Mouse (Mus musculus): ENCODE measurements around the gene Kpna4. TPM values are rescaled to one million over a fixed set of nuclear protein-coding genes. Genes with fewer than 3 reads are reported as not detected.

Kpna4 gene
- total RNA-seq (2021) = 10 to 100 TPM; 64.1 to 71.1 TPM
- long read RNA-seq, experiment 1, full-length matches to known transcripts = 23 of 33 reads
- long read RNA-seq, experiment 1, partial matches to known transcripts = 5 of 33 reads
- long read RNA-seq, experiment 1, other reads (novel, unspliced or antisense) = 5 of 33 reads
- long read RNA-seq, experiment 2, full-length matches to known transcripts = 10 of 12 reads
- long read RNA-seq, experiment 2, partial matches to known transcripts = 0 of 12 reads
- long read RNA-seq, experiment 2, other reads (novel, unspliced or antisense) = 2 of 12 reads

DNA sequence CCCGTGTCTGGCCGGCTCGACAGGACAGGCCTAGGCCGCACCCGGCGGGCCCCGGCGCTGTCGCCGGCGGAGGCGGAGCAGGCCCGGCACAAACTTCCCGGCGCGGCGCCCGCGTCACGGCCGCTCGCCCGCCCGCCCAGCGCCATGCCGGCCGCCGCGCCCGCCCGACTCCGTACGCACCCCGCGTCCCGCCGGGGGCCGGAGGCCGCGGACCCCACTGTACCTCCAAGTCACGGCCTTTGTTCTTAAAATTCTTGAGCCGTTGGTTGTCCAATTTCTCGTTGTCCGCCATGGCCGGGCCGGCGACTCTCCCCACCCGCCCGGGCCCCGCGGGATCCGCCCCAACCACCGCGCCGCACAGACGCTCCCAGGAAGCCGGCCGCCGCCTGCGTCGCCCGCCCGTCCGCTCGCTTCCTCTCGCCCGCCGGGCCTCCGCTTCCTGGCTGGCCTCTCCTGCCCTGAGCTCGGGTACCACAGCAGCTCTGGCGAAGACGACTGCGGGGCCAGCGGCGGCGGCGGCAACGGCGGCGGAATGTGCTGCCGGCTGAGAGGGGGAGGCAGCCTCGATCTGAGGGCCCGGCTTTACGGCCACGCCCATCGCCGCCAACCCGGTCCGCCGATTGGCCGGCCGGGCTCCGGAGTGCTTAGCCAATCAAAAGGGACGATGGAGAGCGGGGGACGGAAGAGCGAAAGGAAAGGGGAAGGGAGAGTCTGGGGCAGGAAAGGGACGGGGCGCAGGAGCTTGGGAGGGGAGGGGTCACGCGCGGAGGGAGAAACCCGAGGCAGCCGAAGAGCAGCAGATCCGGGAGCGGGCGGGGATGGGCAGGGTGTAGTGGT lies at the start of gene Kpna4:
Gene Kpna4 (minus strand): TSS at position 605 of the 837 bp plus-strand sequence.
- peak; percentile 96 for DNase-seq

DNA sequence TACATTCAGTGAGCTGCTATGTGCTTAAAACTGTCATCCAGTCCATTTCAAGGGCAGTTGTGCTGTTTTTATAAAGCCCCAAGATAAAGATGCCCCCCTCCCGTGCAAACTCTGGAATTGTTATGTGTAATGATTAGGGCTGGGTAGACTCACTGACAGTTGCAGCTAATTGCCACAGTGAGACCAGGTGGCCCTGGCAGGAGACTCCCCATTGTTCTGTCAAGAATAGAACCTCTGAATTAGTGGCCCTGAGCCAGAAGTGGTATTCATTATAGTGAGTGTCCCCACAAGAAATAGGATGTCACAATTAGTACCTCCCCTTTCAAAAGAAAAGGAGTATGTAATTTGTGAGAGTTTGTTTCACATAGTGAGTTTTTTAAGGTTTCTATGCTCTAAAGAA lies 48.3 kb upstream of the Kpna4 start:
- no peak for DNase-seq

DNA sequence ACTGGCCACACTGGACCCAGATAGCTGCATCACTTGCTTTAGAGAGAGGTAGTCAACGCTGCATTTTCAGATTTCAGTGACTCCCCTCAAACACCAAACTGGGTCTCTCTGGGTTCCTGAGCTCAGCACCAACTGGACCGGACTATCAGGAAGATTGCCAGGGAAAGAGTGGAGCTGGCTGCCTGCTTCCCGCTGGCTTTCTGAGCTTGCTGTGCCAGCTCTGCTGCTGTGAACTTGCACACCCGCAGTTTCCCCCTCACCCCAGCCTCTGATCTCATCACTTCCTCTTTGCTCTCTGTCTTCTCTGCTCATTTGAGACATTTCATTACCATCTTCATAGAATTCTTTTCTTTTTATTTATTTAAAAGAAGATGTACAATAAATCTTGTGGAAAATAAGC lies 44.2 kb upstream of the Kpna4 start:
- no peak for DNase-seq

DNA sequence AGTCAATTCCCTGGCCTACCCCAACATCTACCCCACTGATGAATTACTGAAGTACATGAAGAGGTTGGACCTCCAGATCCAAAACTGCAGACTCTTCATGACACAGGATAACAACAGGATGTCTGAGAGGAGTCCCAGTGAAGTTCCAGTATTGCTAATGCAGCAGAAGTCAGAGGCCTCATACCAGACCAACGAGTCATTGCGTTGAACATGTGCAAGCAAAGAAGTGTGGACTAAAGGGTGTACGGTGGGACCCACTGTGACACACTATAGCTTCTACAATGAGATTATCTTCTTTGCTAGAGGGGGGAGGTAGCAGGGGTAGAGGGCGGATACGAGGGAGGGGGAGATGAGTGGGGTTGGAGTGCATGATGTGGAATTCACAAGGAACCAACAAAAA lies 42.9 kb upstream of the Kpna4 start:
- DNase-seq = no peak

DNA sequence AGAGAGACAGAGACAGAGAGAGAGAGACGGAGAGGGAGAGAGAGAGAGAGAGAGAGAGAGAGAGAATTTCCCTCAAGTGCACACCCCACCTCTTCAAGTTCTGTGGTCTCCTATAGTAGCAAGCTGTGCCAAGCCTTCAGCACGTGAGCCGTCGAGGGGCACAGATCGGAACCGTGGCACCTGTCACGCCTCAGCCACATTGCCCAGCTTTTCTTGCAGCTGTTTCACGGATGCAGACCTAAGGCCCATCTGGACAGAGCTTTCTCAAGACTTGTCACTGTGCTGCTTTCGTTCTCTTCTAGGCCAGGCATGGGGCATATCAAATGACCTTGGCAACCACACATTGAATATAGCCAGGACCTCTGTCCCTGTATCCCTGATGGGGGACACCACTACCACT lies 41.8 kb upstream of the Kpna4 start:
- DNase-seq = no peak

DNA sequence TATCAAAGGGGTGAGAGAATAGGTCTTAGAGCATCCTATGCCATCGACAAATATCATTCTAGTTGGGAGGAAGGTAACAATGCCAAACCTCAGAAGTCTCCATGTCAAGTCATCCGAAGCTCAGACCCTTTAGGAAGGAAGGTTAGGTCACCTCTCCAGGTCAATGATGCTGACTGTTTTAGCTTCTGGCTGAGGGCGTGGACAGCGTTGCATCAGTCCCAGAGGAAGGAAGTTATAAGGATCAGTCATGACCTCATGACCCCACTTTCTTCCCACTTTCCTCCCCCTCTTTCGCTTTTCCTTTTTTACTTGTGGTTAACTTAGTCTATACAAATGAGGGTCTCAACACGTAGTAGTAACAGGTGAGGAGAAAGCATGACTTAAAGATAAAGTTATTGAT lies 36.1 kb upstream of the Kpna4 start:
- DNase-seq = no peak

DNA sequence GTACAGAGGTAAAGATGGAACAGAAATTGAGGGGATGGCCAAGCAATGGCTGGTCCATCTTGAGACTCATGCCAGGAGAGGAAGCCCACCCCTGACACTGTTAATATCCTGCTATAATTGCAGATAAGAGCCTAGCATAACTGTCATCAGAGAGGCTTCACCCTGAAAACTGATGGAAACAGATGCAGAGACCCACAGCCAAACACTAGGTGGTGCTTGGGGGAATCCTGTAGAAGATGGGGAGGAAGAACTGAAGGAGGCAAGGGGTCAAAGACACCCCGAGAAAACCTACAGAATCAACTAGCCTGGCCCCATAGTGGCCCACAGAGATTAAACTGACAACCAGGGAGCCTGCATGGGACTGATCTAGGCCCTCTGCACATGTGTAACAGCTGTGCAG lies 33.5 kb upstream of the Kpna4 start:
- no peak for DNase-seq

DNA sequence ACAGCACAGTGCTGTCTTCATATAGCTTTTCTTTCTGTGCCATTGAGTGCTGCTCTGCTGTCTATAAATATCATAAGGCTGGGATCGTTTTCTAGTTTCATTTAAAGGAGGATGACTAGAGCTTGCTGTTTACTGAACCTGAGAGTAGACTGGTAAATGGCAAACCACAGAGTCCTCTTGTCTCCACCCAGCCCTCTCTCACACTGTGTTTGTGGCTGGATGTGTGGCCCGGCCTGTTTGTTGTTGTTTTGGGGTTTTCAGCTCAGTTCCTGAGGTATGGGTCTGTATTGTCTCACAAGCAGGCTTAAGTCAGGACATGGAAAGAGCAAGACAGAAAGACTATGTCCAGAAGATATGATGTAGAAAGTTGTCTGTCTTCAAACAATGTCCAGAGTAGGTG lies 32.6 kb upstream of the Kpna4 start:
- DNase-seq = no peak

DNA sequence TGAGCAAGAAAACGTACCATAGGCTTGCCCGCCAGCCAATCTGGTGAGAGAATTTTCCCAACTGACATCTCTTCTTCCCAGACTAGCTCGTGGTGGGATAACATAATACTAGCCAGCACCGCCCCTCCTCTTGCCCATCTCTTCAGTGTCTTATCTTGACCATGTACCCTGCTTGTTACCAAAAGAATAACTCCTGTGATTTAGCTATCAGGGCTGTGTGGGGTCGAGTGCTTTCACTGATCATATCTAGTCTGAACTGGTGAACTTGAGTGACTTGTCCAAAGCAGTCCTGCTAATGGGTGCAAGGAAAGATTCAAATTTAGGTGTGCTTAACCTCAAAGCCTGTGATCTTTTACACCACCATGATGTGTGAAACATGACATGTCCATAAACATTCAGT lies 31.0 kb upstream of the Kpna4 start:
- DNase-seq = no peak

DNA sequence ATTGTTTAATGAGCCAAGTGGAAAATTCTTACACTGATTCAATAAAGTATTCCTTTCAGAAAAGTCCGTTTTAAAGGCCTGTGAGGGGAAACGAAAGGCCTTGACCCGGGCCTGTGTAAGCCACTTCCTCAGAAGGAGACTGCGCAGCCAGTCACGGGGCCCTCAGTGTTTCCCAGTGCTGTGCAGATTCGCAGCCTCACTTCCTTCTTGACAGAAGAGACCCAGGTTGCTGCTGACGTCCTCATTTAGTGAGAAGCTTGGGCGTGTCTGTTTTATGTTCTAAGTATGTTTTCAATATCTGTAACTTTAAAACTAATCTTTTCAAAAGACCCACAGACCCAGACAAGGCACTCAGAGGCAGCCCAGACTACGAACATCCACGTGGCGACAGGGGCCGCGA lies 29.6 kb upstream of the Kpna4 start:
- peak; percentile 23 to 52 for DNase-seq

DNA sequence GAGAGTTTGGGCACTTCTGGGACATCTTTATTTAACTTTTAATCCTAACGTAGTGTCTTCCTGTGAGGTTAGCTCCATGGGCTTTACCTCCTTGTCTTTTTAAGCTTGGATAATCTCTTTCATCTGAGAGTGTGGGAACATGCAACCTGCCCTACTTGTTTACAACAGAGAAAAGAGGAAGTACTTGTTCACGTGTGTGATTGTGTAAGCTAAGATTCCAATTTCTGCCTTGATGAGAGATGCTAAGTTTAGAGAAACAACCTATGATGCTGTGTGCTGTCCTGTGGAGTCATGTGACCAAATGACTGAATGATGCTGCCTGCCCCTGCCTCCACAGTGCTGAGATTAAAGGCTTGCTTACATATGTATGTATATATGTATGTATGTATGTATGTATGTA lies 27.8 kb upstream of the Kpna4 start:
- DNase-seq = no peak

DNA sequence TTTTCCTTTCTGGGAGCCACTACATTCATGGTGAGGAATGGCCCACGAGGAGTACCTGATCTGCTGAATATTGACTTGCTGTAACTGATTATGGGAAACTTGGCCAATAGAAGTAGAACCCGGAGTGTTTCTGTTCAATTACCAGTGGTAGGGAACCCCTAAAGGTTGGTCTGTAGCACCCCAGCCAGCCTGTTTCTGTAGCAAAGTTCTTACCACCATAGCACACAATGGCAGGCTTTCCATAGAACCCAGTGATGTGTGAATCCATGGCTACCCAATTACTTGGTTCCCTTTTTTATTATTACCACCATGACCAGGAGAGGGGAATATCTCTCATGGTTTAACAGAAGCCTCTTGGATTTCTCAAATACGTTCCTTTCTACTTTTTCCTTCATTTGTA lies 24.0 kb upstream of the Kpna4 start:
- DNase-seq = no peak

DNA sequence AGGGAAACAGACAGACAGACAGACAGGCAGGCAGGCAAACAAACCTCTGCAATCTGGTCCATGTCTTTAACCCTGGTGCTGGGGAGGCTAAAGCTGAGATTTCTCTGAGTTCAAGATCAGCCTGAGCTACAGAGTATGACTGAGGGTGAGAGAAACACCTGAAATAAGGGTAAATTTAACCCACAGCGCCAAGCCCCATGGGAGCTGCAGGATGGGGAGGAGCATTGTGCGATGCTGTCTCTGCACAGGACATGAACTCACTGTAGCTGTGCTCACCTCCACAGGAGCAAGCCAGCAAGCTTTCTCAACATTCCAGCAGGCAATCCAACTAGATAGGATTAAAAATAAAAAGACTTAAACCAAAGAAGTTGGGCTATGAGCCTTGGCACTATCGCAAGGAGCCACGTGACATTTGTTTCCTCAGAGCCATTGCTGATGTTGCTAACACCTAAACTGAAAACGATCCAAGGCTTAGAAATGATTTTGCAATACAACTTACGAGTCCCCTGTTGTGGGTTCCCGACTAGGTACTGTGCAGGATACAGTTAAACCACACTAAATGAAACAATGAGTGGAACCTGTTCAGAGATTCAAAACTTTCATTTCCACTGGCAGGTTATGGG lies 15.6 kb upstream of the Kpna4 start:
- peak in 1 of 2 experiments; percentile 16 for DNase-seq

DNA sequence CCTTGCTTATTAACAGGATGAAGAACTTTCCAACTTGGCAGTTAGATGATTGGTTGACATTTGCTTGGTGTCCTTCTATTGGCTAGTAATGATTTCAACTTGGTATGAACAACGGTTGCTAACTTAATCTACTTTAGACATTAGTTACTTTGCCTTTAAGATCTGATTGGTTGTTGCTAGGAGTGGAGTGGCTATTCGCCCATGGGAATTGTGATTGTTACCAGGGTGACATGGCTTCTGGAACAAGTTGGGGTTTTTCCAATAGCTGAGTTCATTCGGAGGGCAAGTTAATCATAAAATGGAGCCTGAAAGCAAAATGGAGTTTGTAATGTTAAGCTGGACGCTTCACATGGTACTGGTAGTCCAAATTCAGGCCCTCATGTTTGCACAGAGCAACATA lies 13.9 kb upstream of the Kpna4 start:
- no peak for DNase-seq

DNA sequence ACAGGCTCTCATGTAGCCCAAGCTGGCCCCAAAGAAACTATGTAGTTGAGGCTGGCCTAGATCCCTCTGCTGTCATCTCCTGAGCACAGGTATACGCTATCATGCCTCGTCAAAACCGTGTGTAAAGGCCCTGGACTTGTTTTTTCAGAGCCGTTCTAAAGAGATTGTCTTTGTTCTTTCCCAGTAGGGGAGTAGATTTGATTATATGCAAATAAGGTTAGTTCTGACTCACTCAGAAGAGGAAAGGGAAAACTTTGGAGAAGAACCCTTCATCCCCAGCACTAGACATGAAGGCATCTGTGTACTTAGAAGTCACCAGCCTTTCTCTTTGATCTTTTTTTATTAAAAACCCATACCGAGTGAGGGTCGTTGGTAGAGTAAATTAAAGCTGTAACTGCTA lies 9.1 kb upstream of the Kpna4 start:
- no peak for DNase-seq

DNA sequence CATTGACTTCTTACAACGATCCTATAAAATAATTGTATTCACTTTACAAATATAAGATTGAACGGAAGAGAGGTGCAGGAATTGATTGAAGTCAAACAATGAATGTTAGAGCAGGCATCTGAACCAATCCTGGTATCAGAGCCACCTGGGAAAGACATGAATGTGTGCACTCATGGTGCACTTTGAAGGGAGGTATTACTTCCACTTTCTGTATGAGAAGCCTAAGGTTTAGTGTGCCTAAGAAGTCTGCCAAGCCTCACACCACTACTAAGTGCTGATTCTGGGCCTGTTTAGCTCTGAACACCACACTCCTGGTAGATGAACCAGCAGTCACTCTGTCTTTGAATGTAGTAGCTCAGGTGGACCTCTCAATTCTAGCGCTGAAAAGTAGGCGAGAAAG lies 4.1 kb upstream of the Kpna4 start:
- no peak for DNase-seq

DNA sequence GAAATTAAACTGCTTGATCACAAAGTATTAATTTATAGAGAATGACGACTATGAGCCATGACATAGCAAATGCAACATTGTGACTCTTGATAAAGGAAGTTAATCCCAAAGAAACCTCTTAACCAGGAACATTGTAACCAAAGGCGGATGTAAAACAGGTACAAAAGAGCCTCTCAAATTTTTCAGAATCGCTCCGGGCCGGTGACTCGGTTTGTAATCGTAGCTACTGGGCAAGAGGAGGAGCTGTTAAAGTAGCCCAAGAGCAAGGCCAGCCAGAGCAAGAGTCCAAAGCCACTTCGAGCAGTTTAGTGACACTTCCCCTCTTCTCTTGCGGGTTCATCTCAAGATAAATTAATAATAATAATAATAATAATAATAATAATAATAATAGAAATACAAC lies 780 bp upstream of the Kpna4 start:
- DNase-seq = no peak

DNA sequence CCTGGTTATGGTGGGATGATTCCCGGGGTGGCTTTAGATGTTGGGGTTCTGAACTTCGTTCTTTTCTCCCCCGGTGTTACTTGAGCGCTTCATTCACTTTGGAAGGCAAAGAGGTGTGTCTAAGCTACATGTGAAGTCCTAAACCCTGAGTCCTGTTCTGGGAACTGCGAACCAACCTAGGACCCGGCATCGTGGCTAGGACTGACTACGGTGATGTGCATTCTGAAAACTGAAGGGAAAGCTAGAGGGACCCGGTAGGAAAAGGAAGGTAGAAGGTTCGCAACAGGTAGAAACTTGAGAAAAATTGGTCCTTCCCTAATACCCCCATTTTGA lies 399 bp upstream of the Kpna4 start:
- DNase-seq = no peak

DNA sequence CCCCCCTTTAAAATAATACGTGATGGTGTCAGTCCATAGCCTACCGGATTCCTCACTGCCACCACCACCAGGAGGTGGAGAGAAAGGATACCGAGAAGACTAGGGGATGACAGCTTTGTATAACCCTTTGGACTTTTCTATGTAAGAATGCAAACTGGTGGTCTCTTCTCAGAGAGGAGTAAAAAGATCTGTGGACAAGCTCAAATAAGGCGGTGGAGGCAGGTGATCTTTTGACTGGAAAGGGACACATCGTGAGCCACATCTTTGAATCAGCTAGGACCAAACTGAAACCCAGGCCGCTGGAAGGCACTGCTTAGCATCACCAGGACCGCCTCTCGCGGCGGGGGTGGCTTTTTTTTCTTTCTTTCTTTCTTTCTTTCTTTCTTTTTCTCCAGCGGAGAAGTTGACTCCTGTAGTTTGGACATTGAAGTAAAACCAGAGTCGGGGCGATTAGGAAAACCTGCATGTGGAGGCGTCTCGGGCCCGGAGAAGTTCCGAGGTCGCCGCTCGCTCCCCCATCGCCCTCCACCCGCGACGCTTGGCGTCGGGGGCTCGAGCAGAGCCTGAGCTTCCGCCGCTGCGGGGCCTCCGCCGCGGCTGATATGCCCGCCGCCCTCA lies 913 bp downstream of the Kpna4 start:
- DNase-seq = peak; percentile 44

DNA sequence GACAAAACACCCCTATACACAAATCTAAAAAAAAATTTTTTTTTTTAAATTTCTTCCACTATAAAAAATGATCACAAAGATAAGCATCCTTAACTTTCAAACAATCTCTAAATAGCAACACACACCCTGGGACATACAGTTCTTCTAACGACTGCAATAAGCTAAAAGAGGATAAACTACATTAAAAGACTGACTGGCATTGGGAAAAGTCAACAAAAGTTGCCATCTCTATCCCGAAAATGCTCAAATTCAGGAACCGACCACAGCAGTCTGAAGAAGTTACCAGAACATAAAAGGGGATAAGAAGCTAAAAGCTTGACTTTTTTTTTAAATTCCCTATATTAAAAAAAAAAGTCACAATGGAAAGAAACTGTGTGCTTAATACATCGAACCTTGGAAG lies 1.5 kb downstream of the Kpna4 start:
- no peak for DNase-seq

DNA sequence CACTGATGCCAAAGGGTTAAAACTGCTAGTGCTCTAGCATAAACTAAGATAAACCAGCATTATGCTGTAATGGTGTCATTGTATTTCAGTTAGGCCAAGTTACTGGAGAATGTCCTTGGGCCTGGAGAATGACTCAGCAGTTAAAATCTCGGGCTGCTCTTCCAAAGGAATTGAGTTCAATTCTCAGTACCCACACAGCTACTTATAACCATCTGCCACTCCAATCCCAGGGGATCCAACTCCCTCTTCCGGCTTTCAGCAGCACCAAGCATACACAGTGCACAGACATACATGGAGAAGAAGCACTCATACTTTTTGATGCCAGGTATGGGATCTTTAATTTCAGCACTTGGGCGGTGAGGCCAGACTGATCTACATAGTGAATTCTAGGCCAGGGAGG lies 8.1 kb downstream of the Kpna4 start:
- DNase-seq = peak; percentile 40 to 47

DNA sequence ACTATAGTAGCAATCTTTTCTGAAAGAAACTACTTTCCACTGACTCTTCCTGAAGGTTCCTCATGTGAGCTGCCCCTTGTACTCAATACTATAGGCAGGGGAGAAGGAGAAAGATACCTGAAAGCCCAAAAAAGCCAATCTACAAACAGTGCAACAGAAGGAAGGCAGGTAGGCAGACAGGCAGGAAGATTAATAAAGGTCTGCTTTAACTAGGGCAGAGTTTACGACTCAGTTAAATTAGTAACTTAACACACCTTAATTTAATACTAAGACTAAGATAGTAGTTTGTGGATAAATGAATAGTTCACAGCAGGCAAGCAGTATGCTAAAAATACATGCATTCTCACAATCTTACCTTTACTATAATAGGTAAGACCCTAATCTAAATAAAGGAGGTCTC lies 12.2 kb downstream of the Kpna4 start:
- DNase-seq = no peak

DNA sequence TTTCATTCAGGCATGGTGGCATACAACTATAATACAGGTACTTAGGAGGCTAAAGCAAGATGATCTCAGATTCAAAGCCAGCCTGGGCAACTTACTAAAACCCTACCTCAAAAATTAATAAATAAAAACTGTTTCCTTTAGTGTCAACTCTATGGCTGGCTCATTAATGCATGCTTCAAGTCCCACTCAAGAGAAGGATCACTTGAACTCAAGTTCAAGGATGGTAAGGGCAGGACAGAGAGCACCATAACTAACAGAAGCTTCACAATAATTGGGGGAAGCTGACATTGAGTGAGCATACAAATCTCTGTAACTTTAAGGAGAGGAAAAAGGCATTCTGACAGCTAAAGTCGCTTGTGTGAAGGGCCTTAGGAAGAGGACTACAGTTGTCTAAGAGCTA lies 13.0 kb downstream of the Kpna4 start:
- no peak for DNase-seq
